Mouse (Mus musculus): ENCODE data around the gene Acot7.

DNA sequence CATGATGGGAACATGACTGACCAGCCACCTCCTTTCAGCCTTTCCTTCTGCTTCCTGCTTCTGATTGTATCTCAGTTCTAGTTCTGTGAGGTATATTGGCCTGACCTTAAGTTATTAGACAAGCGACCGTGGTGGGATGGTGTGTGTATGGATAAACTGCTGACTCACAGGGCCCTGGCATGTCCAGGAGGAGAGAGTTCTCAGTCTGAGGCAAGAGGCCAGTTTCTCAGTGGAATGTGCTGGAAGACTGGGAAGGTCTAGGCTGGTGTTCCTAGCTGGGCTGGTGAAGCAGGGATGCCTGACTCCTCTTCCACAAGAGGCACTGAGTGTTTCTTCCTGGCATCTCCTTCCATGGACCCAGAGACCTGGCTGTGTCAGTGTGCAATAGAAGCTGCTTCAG, 15.2 kb upstream of the Acot7 start:
- no peak for TF ChIP-seq CTCF (IDR thresholded peaks at IDR 0.05; ENCODE audit: extremely low read depth, insufficient read depth, insufficient read length, insufficient replicate concordance)
- no peak for TF ChIP-seq POLR2A (IDR thresholded peaks at IDR 0.05; ENCODE audit: low read depth, low read length)
